22 mouse cellular contexts compared by ENCODE assay signal in the genomic region with DNA sequence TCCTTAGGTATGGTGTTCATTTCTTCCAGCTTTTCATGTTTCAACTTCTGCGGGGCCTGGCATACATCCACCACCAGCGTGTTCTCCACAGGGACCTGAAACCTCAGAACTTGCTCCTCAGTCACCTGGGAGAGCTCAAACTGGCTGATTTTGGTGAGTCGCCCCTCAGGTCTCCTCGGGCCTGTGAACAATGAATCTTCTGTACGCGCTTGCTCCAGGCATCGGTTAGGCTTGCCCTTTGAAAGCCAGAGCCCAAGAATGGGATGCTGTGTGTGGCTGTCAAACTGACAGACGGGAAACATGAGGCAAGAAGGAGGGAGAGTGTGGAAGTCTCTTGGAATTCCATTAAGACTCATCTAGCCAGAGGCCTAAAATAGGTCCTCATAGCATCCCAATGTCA. TPM values are rescaled to one million over a fixed set of nuclear protein-coding genes. Genes with fewer than 3 reads are reported as not detected.
DNase-seq lines count a peak whose midpoint lies in the region; ATAC-seq lines count a peak whose summit lies in the region.
"Had no signal": no experiment of that assay in that cellular context is flagged by ENCODE, and none has a peak within 500 bp of the region (broad histone marks: within the 10 kb centered on the region; RNA-seq: fewer than 3 reads in every experiment).

No protein-coding gene starts in this region.

- ATAC-seq in limb, embryonic 11.5 days (ENCODE audit: insufficient number of reproducible peaks, low FRiP score, low TSS enrichment, low read depth), result no peak
- ATAC-seq in embryonic facial prominence, embryonic 13.5 days (ENCODE audit: insufficient number of reproducible peaks, insufficient read depth, low FRiP score, low TSS enrichment, low read depth), result no peak
- ATAC-seq: forebrain, embryonic 16.5 days; intestine, embryonic 16.5 days had no signal

- H3K36me3 ChIP-seq in limb, embryonic 11.5 days (ENCODE audit: control insufficient read depth, insufficient read depth, low read length), result no peaks in the 10 kb centered on the region
- H3K36me3 ChIP-seq in limb, embryonic 10.5 days, result no peaks in the 10 kb centered on the region
- no peaks in the 10 kb centered on the region for H3K36me3 ChIP-seq in embryonic facial prominence, embryonic 13.5 days
- H3K36me3 ChIP-seq: forebrain, embryonic 12.5 days; heart, embryonic 13.5 days; hindbrain, embryonic 13.5 days had no signal

- H3K9me3 ChIP-seq in limb, embryonic 11.5 days (ENCODE audit: control insufficient read depth, low read length), result no peaks in the 10 kb centered on the region
- H3K9me3 ChIP-seq in limb, embryonic 10.5 days (replicated peaks), result no peaks in the 10 kb centered on the region
- peaks cover 6% of the 10 kb centered on the region; the same call in 1 of the 2 replicates for H3K9me3 ChIP-seq in embryonic facial prominence, embryonic 13.5 days
- H3K9me3 ChIP-seq: forebrain, embryonic 12.5 days; heart, embryonic 13.5 days; hindbrain, embryonic 13.5 days had no signal

- no peak overlapping the region for H3K4me3 ChIP-seq in limb, embryonic 11.5 days (ENCODE audit: low read depth, low read length)
- no peak overlapping the region for H3K4me3 ChIP-seq in limb, embryonic 10.5 days
- H3K4me3 ChIP-seq in embryonic facial prominence, embryonic 13.5 days, result no peak overlapping the region
- H3K4me3 ChIP-seq: forebrain, embryonic 12.5 days; heart, embryonic 13.5 days; hindbrain, embryonic 13.5 days had no signal

- peak; percentile 50 for DNase-seq in embryo, embryonic 10 days (ENCODE audit: low spot score)
- no peak for DNase-seq in embryo, embryonic 9.5 days (ENCODE audit: extremely low spot score)
- DNase-seq in limb, embryonic 11.5 days (ENCODE audit: low spot score), result peak; percentile 28
- DNase-seq in limb, embryonic 10.5 days (ENCODE audit: low spot score), result no peak
- DNase-seq in mesoderm, embryonic 11.5 days (ENCODE audit: low read depth, low spot score), result peak; percentile 61
- DNase-seq in heart, adult 18-20 months, result no peak
- no peak for DNase-seq in gastrocnemius, postnatal 10 days
- DNase-seq: adrenal gland, postnatal 14 days; cerebellum, adult 11-12 months; cerebellum, adult 9-10 months; cerebellum, postnatal 25 days; gastrocnemius, postnatal 25 days; heart, postnatal 36 days; kidney, adult 2 months had no signal

- no peak overlapping the region for H3K9ac ChIP-seq in limb, embryonic 11.5 days (ENCODE audit: low read length)
- H3K9ac ChIP-seq in embryonic facial prominence, embryonic 13.5 days, result no peak overlapping the region
- H3K9ac ChIP-seq: forebrain, embryonic 12.5 days; heart, embryonic 13.5 days; hindbrain, embryonic 13.5 days had no signal

- H3K27ac ChIP-seq in limb, embryonic 11.5 days (replicated peaks; ENCODE audit: low read depth, low read length), result no peak overlapping the region
- no peak overlapping the region for H3K27ac ChIP-seq in limb, embryonic 10.5 days
- H3K27ac ChIP-seq in embryonic facial prominence, embryonic 13.5 days, result peak overlapping the region; percentile 55; the same call in 1 of the 2 replicates
- H3K27ac ChIP-seq: forebrain, embryonic 12.5 days; heart, embryonic 13.5 days; hindbrain, embryonic 13.5 days had no signal

- H3K4me1 ChIP-seq in limb, embryonic 11.5 days (ENCODE audit: control insufficient read depth, insufficient read depth, low read length), result peaks cover 7% of the 10 kb centered on the region; the same call in 1 of the 2 replicates
- H3K4me1 ChIP-seq in limb, embryonic 10.5 days, result peaks cover 20% of the 10 kb centered on the region
- H3K4me1 ChIP-seq in embryonic facial prominence, embryonic 13.5 days, result peaks cover 13% of the 10 kb centered on the region
- H3K4me1 ChIP-seq: forebrain, embryonic 12.5 days; heart, embryonic 13.5 days; hindbrain, embryonic 13.5 days had no signal

- H3K27me3 ChIP-seq in limb, embryonic 11.5 days (ENCODE audit: control insufficient read depth, insufficient read depth, low read length), result no peaks in the 10 kb centered on the region
- H3K27me3 ChIP-seq in limb, embryonic 10.5 days (ENCODE audit: low read depth, poor library complexity, severe bottlenecking), result no peaks in the 10 kb centered on the region
- no peaks in the 10 kb centered on the region for H3K27me3 ChIP-seq in embryonic facial prominence, embryonic 13.5 days
- H3K27me3 ChIP-seq: forebrain, embryonic 12.5 days; heart, embryonic 13.5 days; hindbrain, embryonic 13.5 days had no signal

- WGBS in limb, embryonic 11.5 days, result 66% methylated on average over 8 of the region's 8 CpGs
- 71% methylated on average over 8 of the region's 8 CpGs for WGBS in limb, embryonic 10.5 days
- WGBS in embryonic facial prominence, embryonic 13.5 days, result 19% methylated on average over 8 of the region's 8 CpGs

- no peak overlapping the region for H3K4me2 ChIP-seq in limb, embryonic 11.5 days (ENCODE audit: low read depth, severe bottlenecking)
- H3K4me2 ChIP-seq in embryonic facial prominence, embryonic 13.5 days, result no peak overlapping the region
- H3K4me2 ChIP-seq: forebrain, embryonic 12.5 days; heart, embryonic 13.5 days; hindbrain, embryonic 13.5 days had no signal

RNA-seq across cellular contexts. Expression of a gene that starts 31.0 kb away (rescaled TPM):
- 0.13 and 0.21 TPM in 2 replicates for polyA plus RNA-seq in limb, embryonic 11.5 days (2014; fragmentation: Nextera tagmentation; extraction: Ambion mirVana)
- polyA plus RNA-seq in limb, embryonic 10.5 days (2016; fragmentation: Nextera tagmentation; extraction: Ambion mirVana), result 0.08 and 0.26 TPM in 2 replicates
- polyA plus RNA-seq in embryonic facial prominence, embryonic 13.5 days (2015; fragmentation: Nextera tagmentation; extraction: Ambion mirVana), result 0.67 and 1.1 TPM in 2 replicates
- total RNA-seq in heart, adult 18-20 months (2021), result not detected
- total RNA-seq in gastrocnemius, postnatal 10 days (2021), result under 1 TPM in 1 of 2 experiments, not detected in 1; 0.21 TPM
- total RNA-seq: adrenal gland, postnatal 14 days; heart, postnatal 36 days; MEL had no signal
- polyA plus RNA-seq: heart, embryonic 13.5 days; heart, postnatal 0 days had no signal

RNA-seq across cellular contexts. Expression of a gene that starts 50.7 kb away (rescaled TPM):
- polyA plus RNA-seq in limb, embryonic 11.5 days (2014; fragmentation: Nextera tagmentation; extraction: Ambion mirVana), result 12.0 and 13.2 TPM in 2 replicates
- polyA plus RNA-seq in limb, embryonic 10.5 days (2016; fragmentation: Nextera tagmentation; extraction: Ambion mirVana), result 11.0 and 13.2 TPM in 2 replicates
- polyA plus RNA-seq in embryonic facial prominence, embryonic 13.5 days (2015; fragmentation: Nextera tagmentation; extraction: Ambion mirVana), result 9.4 and 9.7 TPM in 2 replicates
- 1 to 10 TPM; 9.4 to 9.9 TPM for total RNA-seq in heart, adult 18-20 months (2021)
- total RNA-seq in gastrocnemius, postnatal 10 days (2021), result 10 to 100 TPM; 20.0 to 24.1 TPM

Comparison
In these comparisons a context has a peak if more than half of its experiments do, and no peak if none do; other contexts are left out.
1. DNase-seq: peak in embryo, embryonic 10 days (single experiment), limb, embryonic 11.5 days (single experiment) and mesoderm, embryonic 11.5 days (single experiment); none in embryo, embryonic 9.5 days (single experiment), limb, embryonic 10.5 days (single experiment), heart, adult 18-20 months (0 of 2) and gastrocnemius, postnatal 10 days (single experiment).